Mouse (Mus musculus) skeletal muscle tissue, adult 2 months (tissue): ENCODE data around the gene Iffo2.
A peak's percentile ranks its signal among the peaks of the same experiment; 100 is the strongest.

Experiments
- DNase-seq: peaks from one replicate; pipeline ENCODE4 v3.0.0-alpha.2; 2012; ENCODE audit warnings: low read depth, low spot score

Gene Iffo2

GRCm38 (mm10) chr4:139606732-139607131 is 76.4 kb downstream of the Iffo2 start:
- peak; percentile 39 for DNase-seq

DNA sequence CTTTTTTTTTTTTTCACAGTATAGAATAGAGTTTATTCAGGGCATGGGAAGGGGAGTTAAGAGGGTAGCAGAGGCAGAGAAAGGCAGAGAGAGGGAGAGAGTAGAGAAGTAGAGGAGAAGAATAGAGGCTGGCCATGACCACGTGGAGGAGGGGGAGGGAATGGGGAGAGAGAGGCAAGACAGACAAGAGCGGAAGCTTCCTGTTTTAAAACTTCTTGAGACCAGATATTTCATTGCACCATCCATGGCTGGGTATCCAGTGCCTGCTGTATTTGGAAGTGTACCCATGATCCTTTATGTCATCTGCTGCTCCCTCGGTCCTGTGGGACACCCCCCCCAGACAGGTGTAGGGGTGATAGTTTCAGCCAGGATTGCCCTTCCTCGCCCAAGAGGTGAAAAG is 78.6 kb downstream of the Iffo2 start:
- DNase-seq = no peak

DNA sequence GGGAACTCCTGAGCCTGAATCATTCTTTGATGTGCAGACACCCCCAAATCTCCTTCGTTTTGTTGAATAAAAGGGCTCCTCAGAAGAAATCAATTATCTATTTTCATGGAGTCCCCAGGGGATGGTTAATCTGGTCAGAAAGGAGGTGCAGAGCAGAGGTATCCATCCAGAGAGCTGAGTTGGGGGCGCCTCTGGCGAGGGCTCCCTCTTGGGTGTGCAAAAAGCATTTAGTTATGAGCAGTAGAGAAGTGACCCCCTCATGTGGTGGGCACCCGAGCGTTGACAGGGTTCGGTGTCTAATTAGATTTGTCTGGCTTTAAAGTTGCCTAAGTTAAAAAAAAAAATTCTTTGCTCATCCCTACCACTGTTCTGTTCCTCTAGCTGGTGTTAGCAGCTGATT is 80.6 kb downstream of the Iffo2 start:
- no peak for DNase-seq

DNA sequence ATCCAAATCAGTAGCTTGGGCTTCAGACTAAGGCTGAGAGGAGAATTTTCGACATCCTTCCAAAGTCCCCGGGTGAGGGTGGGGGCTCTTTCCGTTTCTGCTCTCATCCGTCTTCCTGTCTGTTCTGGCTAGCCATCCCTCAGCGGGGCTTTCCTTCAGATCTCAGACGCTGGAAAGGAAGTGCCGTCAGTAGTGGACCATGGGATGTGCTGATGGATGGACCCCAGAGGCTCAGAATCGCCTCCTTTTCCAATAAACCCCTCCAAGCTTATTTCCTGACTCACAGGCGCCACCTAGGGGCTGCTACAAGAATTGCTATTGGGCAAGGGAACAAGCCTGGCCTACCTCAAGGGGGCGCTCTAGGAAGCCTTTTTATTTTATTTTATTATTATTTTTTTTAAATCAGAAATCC is 81.2 kb downstream of the Iffo2 start:
- DNase-seq = peak; percentile 85

DNA sequence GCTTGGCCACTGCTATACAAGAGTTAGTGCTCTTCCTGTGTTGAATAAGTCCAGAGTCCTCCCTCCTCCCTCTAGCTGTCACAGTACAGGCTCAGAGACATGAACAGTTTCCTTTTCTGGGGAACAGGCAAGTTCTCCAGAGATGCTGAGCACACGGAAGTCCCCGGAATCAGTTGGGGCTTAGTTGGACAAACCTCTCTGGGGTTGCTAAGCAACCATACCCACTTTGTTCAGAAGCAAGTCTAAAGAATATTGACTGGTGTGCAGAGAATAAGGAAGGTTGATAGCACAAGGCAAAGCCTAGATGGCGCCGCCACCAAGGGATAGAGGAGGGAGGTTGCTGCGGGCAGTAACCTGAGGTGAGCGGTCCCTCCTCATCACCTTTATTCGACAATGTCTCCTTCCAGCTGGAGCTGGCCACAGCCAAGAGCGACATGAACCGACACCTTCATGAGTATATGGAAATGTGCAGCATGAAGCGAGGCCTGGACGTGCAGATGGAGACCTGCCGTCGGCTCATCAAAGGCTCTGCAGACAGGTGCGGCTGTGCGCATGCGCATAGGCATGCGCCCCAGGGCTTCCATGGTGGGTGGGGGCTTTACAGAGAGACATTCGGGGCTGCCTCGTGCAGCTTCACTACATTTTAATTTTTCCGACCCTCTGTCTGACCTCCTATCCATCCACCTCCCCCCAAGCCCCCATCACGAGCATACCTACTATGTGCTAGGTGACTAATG is 84.3 kb downstream of the Iffo2 start:
- no peak for DNase-seq

DNA sequence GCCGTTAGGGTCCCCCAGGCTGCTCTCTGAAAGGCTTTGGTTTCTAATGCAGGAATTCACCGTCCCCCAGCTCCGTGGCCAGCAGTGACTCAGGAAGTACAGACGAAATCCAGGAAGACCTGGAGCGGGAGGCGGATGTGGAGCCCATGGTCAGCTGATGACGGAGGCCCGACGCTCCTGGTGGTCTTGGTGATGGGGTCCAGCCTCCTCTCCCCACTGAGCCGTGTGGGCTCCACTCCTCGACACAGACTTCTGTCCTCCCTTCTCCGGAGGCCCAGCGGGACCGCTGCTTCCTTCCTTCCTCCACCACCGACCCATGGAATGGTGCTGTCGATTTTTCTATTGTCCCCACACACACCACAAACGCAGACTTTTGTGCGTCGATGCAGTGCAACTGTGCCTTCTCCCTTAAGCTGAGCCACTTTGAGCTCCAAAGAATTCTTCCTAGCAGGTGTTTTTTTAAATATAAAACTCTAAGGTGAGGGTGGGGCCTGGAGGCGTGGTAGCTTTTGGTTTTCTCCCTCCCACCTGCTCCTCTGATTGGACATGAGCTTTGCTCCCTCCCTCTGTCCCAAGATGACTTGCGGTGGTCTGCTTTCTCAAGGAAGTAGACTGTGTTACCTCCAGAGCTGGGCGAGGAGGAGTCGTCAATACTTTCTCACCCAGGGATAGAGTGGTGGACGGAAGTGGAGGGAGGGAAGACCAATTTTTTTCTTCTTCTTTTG is 86.1 kb downstream of the Iffo2 start:
- peak; percentile 54 for DNase-seq

- no peak for DNase-seq
These were observed 86.6 kb downstream of the Iffo2 start for GRCm38 (mm10) chr4:139617001-139617364.

DNA sequence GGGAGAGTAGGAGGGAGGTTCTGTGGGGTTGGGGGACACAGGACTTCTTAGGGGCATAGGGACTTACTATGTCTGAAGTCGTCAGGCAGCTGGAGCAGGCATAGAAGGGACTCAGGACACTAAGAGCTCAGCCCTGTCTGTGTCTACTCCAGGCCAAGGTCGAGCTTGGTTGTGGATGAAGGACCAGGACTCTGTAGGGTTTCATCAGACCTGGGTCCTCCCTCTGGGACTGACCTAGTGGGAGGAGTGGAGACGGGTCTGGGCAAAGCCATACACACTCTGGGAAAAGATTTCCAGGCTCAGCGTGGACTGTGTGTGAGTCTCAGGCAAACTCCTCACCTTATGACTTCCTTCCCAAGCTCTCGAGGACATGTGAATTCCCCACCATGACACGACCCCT is 89.4 kb downstream of the Iffo2 start:
- no peak for DNase-seq

- peak; percentile 98 for DNase-seq
These were observed 92.3 kb downstream of the Iffo2 start, which contains the start of gene Aldh4a1 for GRCm38 (mm10) chr4:139622373-139623282. Gene Aldh4a1 (plus strand): TSS chr4:139622866.

DNA sequence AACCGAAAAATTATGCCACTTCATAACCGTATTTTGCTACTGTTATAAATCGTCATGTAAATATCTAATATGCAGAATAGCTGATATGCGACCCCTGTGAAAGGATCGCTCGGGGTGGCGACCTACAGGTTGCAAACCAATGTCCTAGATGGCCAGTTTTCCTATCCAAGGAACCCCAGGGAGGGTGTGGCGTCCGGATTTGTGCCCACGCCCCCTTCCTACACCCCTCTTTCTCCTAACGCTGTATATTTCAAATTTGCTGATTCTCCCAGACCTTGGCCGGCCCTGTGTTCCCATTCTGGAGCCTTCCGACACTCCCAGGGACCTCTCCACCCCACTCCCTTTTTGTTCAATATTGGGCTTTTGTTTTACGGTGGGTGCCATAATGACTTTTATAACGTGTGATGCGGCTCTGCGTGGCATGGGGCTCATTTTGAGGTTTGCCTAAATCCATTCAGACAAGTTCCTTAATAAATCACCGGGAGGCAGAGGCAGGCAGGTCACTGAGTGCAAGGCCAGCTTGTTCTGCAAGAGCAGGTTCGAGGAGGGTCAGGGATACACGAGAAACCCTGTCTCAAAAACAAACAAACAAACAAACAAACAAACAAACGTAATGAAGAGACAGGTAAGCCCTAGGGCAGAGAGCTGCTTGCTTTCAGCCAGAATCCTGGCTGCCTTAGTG is 93.2 kb downstream of the Iffo2 start:
- no peak for DNase-seq

DNA sequence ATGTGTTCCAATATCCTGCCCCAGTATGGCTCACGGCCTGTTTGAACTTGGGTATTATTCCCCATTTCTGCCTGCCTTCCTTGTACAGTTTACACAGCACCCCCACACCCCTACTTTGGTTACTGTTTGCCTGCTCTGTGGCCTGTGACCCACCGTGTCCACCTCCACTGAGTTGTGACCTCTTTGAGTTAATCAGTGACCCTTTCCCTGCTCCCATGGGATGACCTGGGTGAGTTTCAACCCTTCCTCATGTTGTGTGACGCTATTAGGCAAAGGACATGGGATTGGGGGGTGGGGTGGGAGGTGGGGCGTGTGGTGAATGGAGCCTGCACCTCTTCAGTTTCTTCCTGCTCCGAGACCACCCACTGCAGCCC is 93.8 kb downstream of the Iffo2 start:
- DNase-seq = no peak

- no peak for DNase-seq
These were observed 94.4 kb downstream of the Iffo2 start for GRCm38 (mm10) chr4:139624706-139625105.

GRCm38 (mm10) chr4:139627361-139627760 is 97.0 kb downstream of the Iffo2 start:
- no peak for DNase-seq

DNA sequence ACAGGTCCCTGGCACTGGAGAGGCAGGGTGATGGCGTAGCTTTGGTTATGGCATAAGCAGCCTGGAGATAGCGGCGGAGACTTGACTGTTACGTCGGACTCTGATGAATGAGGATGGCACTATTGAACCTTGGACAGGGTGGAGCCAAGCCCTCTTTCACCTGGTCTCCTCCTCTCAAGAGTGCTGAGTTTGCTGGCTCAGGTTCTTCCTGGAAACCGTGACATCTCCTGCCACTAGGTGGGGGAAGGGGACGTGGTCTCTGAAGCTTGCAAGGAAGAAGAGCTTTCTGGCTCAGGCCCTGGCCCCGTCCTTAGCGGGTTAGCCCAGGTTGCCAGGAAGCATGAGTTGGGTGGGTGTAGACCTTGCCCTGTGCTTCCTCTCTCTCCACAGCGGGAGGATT is 99.8 kb downstream of the Iffo2 start:
- no peak for DNase-seq

DNA sequence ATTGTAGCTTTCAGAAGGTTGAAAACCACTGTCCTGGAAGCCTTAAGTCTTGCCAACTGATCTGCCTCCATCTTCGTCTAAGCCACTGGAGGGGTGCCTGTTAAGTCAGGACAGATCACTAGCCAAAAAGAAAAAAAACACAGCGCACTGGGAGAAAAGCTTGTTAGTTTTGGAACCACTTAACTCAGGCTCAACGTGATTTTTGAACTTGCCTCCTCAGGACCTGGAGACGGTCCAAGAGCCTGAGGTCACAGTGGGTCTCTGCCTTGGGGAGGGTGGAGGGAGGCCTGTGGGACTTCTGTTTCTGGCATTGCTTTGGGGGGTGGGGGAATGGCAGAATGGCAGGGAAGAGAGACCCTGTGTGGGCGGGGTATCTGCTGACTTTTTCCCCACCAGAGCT is 100.8 kb downstream of the Iffo2 start:
- DNase-seq = no peak

- DNase-seq = no peak
These were observed 101.4 kb downstream of the Iffo2 start for GRCm38 (mm10) chr4:139631569-139632253.

DNA sequence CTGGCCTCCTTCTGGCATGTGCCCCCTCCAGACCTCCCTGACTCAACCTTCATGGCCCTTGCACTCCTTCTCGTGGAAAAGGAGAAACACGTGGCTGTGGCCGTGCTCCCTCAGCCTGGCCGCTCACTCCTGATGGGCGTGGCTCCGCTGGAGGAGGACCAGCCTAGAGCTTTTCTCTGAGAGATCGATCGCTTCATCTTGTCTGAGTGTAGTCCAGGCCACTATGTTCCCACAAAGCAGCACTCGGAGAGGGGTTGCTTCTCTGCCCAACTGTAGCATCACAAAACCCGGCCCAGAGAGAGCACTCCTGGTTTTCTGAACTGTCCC is 101.9 kb downstream of the Iffo2 start:
- no peak for DNase-seq

GRCm38 (mm10) chr4:139636373-139636772 is 106.0 kb downstream of the Iffo2 start:
- DNase-seq = peak; percentile 27

DNA sequence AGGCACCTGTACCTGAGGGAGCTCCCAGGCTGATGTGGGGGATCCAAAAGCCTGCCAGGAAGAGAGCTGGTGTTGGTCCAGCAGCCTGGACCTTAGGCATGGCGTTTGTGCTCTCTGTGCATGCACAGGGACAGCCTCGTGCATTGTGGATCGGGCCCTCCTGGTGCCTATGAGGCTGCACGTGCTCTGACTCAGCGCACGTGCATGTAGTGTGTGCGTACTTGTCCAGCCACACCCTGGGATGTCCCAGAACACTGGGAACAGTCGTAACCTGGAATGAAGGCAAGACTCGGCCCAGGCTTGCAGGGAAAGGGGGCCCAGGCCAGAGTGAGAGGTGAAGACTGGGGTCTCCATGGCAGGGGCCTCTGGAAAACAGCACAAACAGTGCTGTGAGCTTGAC is 107.5 kb downstream of the Iffo2 start:
- no peak for DNase-seq

DNA sequence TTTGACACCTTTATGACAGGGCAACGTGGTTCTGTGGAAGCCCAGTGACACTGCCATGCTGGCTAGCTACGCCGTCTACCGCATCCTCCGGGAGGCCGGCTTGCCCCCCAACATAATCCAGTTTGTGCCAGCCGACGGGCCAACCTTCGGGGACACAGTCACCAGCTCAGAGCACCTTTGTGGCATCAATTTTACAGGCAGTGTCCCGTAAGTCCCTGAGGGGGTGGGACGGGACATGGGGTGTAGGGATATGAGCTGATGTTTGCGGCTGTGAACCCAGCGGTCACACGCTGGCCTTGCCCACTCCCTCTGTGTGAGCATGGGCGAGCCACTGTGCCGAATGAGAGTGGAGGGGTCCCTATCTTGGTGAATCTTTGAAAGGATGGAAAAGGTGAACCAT is 108.0 kb downstream of the Iffo2 start:
- DNase-seq = no peak

- no peak for DNase-seq
These were observed 109.5 kb downstream of the Iffo2 start for GRCm38 (mm10) chr4:139639801-139640200.
